Mouse (Mus musculus): Measurements from ENCODE around the gene Ntn5.

The Ntn5 gene

GRCm38 (mm10) chr7:45699523-45700141 lies 15.8 kb downstream of the Ntn5 start, which contains the start of gene Car11:
Car11 (plus strand) TSS chr7:45699843.
- peak; percentile 69 for DNase-seq (ENCODE audit: low spot score)

DNA sequence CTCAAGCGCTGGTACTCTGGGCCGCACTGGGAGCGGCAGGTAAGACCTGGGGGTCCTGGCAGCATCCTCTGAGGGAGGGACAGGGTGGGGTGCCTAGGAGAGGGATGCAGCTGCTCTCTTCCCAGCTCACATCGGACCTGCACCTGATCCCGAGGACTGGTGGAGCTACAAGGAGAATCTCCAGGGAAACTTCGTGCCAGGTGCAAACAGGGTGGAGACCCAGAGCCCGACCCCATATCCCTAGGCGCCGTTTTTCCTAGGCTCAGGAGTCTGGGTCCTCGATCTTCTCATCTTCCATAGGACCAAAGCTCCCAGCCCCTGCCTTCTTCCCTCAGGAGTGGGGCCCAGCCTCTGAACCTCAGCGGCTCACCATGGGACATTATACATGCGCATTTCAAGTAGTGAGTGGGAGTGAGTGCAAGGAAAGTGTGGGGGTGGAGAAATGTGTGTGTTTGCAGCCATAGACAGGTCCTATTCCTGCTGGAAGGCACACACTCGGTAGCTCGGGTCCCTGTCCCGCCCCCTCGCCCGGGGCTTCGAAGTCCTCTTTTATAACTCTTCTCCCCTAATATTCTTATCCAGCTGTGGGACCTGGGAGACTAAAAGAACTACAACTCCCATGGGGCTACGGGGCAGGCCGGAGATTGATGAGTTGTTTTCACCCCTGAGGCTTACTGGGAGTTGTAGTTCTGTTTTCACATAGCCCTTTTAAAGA lies 16.6 kb downstream of the Ntn5 start:
- peak; percentile 81 for DNase-seq (ENCODE audit: low spot score)

- DNase-seq (ENCODE audit: low spot score) = peak; percentile 60
Observed at GRCm38 (mm10) chr7:45701072-45701471, 17.2 kb downstream of the Ntn5 start.

- peak; percentile 45 for DNase-seq (ENCODE audit: low spot score)
Observed at GRCm38 (mm10) chr7:45701607-45702006, 17.8 kb downstream of the Ntn5 start.

- peak; percentile 46 for DNase-seq (ENCODE audit: low spot score)
Observed at GRCm38 (mm10) chr7:45702316-45702715, 18.5 kb downstream of the Ntn5 start.

- peak; percentile 47 for DNase-seq (ENCODE audit: low spot score)
Observed at GRCm38 (mm10) chr7:45702809-45703520, 19.1 kb downstream of the Ntn5 start.

- DNase-seq (ENCODE audit: low spot score) = peak; percentile 56
Observed at GRCm38 (mm10) chr7:45703521-45704033, 19.8 kb downstream of the Ntn5 start.

- DNase-seq (ENCODE audit: low spot score) = peak; percentile 73
Observed at GRCm38 (mm10) chr7:45704046-45704559, 20.3 kb downstream of the Ntn5 start.

GRCm38 (mm10) chr7:45704730-45705442 lies 21.1 kb downstream of the Ntn5 start, which contains the start of gene Dbp:
Dbp (plus strand) TSS chr7:45705088.
- DNase-seq (ENCODE audit: low spot score) = peak; percentile 97

DNA sequence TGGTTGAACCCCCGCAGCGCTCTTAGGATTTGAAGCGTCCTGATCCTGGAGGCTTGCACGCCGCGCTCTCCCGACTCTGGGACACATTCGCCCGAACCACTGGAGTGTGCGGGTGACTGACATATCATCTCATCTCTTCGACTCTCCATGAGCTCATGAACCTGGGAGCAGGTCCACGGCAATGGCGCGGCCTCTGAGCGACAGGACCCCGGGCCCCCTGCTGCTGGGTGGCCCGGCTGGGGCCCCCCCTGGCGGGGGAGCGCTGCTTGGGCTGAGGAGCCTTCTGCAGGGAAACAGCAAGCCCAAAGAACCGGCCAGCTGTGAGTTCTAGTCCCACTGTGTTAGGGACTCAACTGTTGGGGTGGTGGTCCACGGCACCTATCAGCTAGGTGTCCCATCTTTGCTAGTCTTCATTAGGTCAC lies 21.6 kb downstream of the Ntn5 start:
- peak; percentile 74 for DNase-seq (ENCODE audit: low spot score)

DNA sequence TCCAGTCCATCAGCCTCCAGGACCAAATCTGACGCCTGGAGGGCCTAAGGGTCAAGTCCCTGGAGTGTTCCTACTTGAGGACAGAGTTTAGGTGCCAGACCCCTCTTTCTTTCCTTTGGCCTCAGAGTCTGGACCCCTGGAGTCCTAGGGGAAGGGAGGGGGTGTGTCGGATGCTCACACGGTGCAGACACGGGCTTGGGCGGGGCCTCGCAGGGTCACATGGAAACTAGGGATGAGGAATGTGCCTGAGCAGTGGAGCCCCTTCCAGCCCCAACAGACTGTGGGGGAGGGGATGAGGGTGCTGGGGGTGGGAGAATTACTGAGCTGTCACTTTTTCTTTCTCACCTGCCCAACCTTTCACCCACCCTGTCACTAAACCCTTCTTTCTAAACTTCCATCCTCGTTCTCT lies 22.1 kb downstream of the Ntn5 start:
- DNase-seq (ENCODE audit: low spot score) = peak; percentile 93

DNA sequence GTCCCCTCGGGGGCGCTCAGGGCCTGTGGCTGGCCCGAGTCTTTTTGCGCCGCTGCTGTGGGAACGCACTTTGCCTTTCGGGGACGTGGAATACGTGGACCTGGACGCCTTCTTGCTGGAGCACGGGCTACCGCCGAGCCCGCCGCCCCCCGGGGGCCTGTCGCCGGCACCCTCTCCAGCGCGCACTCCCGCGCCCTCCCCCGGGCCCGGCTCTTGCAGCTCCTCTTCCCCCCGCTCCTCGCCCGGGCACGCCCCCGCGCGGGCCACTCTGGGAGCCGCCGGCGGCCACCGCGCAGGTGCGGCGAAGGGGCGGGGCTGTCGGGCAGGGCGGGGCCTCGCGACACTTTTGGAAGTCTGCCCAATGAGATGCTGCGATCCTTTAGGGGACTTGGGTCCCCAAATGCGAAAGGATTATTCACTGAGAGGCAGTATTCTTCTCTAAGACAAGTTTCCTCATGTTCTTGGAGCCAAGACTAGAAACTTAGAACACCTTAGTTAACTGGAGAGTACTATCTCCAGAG lies 23.0 kb downstream of the Ntn5 start:
- DNase-seq (ENCODE audit: low spot score) = peak; percentile 96

GRCm38 (mm10) chr7:45707375-45707967 lies 23.6 kb downstream of the Ntn5 start:
- DNase-seq (ENCODE audit: low spot score) = peak; percentile 98

DNA sequence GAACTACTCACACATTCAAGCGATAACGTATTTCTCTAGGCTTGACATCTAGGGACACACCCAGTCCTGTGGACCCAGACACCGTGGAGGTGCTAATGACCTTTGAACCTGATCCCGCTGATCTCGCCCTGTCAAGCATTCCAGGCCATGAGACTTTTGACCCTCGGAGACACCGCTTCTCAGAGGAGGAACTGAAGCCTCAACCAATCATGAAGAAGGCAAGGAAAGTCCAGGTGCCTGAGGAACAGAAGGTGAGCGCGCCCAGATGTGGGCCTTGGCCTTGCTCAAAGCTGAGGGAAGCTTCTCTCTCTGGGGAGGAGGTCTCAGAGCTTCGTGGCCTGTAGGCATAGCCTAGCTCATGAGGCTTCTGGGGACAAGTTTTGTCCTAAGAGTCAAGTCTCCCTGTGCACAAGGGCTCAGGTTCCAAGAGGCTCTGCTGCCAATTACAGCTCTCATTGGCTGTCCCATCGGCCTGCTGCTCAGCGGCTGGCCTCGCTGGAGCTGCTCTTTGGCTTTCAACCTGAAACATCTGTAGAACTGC lies 24.5 kb downstream of the Ntn5 start:
- DNase-seq (ENCODE audit: low spot score) = no peak

- DNase-seq (ENCODE audit: low spot score) = no peak
Observed at GRCm38 (mm10) chr7:45709036-45709435, 25.2 kb downstream of the Ntn5 start.

DNA sequence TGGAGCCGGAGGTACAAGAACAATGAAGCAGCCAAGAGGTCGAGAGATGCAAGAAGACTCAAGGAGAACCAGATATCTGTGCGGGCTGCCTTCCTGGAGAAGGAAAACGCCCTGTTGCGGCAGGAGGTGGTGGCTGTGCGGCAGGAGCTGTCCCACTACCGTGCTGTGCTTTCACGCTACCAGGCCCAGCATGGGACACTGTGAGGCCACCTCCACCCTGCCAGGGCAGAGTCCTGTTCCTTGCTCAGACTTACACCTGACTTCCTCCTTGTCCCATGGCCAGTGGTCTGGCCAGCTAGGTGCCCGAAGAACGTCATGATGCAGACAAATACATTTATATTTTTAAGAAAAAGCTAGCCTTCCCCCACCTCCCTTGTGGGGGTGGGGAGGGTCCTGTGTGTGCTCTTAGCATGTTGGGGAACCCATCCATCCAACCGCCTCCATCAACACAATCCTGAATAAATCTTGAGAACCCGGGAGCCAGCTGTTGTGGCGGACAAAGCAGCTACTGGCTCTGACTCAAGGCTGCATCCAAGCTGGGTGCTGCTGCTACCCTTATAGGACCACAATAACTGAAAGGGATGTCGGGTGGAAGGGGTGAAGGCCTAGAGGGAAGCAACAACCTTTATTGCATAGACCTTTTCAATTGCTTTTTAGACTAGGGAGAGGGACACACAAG lies 26.0 kb downstream of the Ntn5 start:
- no peak for DNase-seq (ENCODE audit: low spot score)

DNA sequence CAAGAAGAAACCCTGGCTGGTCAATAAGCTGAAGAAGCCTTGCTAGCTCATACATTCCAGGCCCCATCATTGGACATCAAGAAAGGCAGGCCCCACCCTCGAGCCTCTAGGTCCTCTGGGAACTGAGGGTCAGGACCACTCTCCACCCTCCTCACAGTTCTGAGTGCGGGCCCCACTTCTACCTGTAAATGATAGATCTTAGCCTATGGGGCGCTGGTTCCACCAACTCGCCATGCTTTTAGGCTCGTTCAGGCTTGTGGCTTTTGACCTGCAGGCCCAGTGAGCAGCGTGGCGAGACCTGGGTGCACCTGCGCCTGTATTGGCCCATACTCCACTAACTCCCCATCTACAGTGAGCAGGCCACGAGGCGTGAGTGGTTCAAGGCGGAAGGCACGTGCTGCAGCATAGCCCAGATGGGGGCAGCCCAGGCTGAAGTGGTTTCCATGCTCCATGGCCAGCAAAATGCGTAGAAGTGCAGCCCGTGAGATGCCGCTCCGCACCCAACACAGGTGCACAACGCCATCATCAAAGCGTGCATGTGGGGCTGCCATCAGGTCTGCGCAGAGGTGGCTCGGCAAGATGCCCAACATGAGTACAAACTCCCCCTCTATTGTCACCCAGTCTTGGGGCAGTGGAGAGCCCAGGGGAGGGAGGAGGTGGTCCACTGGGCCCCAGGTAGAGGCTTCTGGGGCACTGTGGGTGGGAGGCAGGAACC lies 26.8 kb downstream of the Ntn5 start:
- DNase-seq (ENCODE audit: low spot score) = no peak

- DNase-seq (ENCODE audit: low spot score) = no peak
Observed at GRCm38 (mm10) chr7:45711316-45712021, 27.6 kb downstream of the Ntn5 start.
